Mouse (Mus musculus): ENCODE results near the gene Rbfox1. TPM values are rescaled to one million over a fixed set of nuclear protein-coding genes. Genes with fewer than 3 reads are reported as not detected.
A peak's percentile ranks its signal among the peaks of the same experiment; 100 is the strongest.

The Rbfox1 gene
- 10 to 100 TPM; 42.1 to 47.4 TPM for total RNA-seq (2021)
- long read RNA-seq, experiment 1, partial matches to known transcripts = 0 of 15 reads
- long read RNA-seq, experiment 1, other reads (novel, unspliced or antisense) = 12 of 15 reads
- long read RNA-seq, experiment 2, partial matches to known transcripts = 1 of 8 reads
- long read RNA-seq, experiment 2, other reads (novel, unspliced or antisense) = 3 of 8 reads

GRCm38 (mm10) chr16:5884746-5885689 lies at the start of gene Rbfox1:
TSS of gene Rbfox1 (plus strand) at chr16:5885355.
- intact Hi-C loops (cut with DNase I) = loop anchor here (5.0 kb wide), 2 partner anchors 132 to 597 kb away; no protein-coding TSS in a partner anchor
- DNase-seq = peak; percentile 2 to 6

- intact Hi-C loops (cut with DNase I) = no loop called here
- DNase-seq = no peak
Measured at GRCm38 (mm10) chr16:5836744-5837143, 48.4 kb upstream of the Rbfox1 start.

- intact Hi-C loops (cut with DNase I) = no loop called here
- DNase-seq = no peak
Measured at GRCm38 (mm10) chr16:5841167-5841566, 44.0 kb upstream of the Rbfox1 start.

- intact Hi-C loops (cut with DNase I) = no loop called here
Measured at GRCm38 (mm10) chr16:5845645-5846044, 39.5 kb upstream of the Rbfox1 start.

GRCm38 (mm10) chr16:5853055-5853454 lies 32.1 kb upstream of the Rbfox1 start:
- intact Hi-C loops (cut with DNase I) = no loop called here
- no peak for DNase-seq

More at GRCm38 (mm10) chr16:5845645-5846044, 39.5 kb upstream of the Rbfox1 start:
- DNase-seq = no peak

GRCm38 (mm10) chr16:5864350-5864749 lies 20.8 kb upstream of the Rbfox1 start:
- no peak for DNase-seq
- intact Hi-C loops (cut with DNase I) = no loop called here

- intact Hi-C loops (cut with DNase I) = no loop called here
- no peak for DNase-seq
Measured at GRCm38 (mm10) chr16:5866966-5867365, 18.2 kb upstream of the Rbfox1 start.

GRCm38 (mm10) chr16:5870391-5870790 lies 14.8 kb upstream of the Rbfox1 start:
- intact Hi-C loops (cut with DNase I) = no loop called here
- no peak for DNase-seq

- intact Hi-C loops (cut with DNase I) = loop anchor here (5.0 kb wide), 2 partner anchors 135 to 600 kb away; no protein-coding TSS in a partner anchor
Measured at GRCm38 (mm10) chr16:5881820-5882219, 3.3 kb upstream of the Rbfox1 start.

GRCm38 (mm10) chr16:5885690-5886050 lies 515 bp downstream of the Rbfox1 start:
- intact Hi-C loops (cut with DNase I) = no loop called here
- DNase-seq = no peak

More at GRCm38 (mm10) chr16:5881820-5882219, 3.3 kb upstream of the Rbfox1 start:
- peak; percentile 68 to 83 for DNase-seq

- intact Hi-C loops (cut with DNase I) = loop anchor here (5.0 kb wide), 1 partner anchor 122 kb away; no protein-coding TSS in a partner anchor
- no peak for DNase-seq
Measured at GRCm38 (mm10) chr16:5895564-5895963, 10.4 kb downstream of the Rbfox1 start.

- DNase-seq = no peak
- intact Hi-C loops (cut with DNase I) = loop anchor here (5.0 kb wide), 1 partner anchor 119 kb away; no protein-coding TSS in a partner anchor
Measured at GRCm38 (mm10) chr16:5898330-5898729, 13.2 kb downstream of the Rbfox1 start.

GRCm38 (mm10) chr16:5910742-5911141 lies 25.6 kb downstream of the Rbfox1 start:
- no peak for DNase-seq
- intact Hi-C loops (cut with DNase I) = no loop called here

- peak; percentile 6 to 24 for DNase-seq
- intact Hi-C loops (cut with DNase I) = no loop called here
Measured at GRCm38 (mm10) chr16:5911880-5912327, 26.7 kb downstream of the Rbfox1 start.

GRCm38 (mm10) chr16:5917937-5918336 lies 32.8 kb downstream of the Rbfox1 start:
- intact Hi-C loops (cut with DNase I) = no loop called here

GRCm38 (mm10) chr16:5926986-5927385 lies 41.8 kb downstream of the Rbfox1 start:
- intact Hi-C loops (cut with DNase I) = no loop called here
- no peak for DNase-seq

More at GRCm38 (mm10) chr16:5917937-5918336, 32.8 kb downstream of the Rbfox1 start:
- no peak for DNase-seq

- DNase-seq = peak; percentile 67 to 78
- intact Hi-C loops (cut with DNase I) = loop anchor here (2.0 kb wide), 1 partner anchor 459 kb away; no protein-coding TSS in a partner anchor
Measured at GRCm38 (mm10) chr16:5931680-5932079, 46.5 kb downstream of the Rbfox1 start.

- DNase-seq = peak; percentile 12 to 18
- intact Hi-C loops (cut with DNase I) = no loop called here
Measured at GRCm38 (mm10) chr16:5940016-5940415, 54.9 kb downstream of the Rbfox1 start.

GRCm38 (mm10) chr16:5945682-5946081 lies 60.5 kb downstream of the Rbfox1 start:
- intact Hi-C loops (cut with DNase I) = no loop called here
- no peak for DNase-seq

- DNase-seq = no peak
- intact Hi-C loops (cut with DNase I) = no loop called here
Measured at GRCm38 (mm10) chr16:5953106-5953505, 68.0 kb downstream of the Rbfox1 start.

GRCm38 (mm10) chr16:5957418-5957817 lies 72.3 kb downstream of the Rbfox1 start:
- no peak for DNase-seq

More at GRCm38 (mm10) chr16:5957418-5957817, 72.3 kb downstream of the Rbfox1 start:
- intact Hi-C loops (cut with DNase I) = no loop called here
